Mouse (Mus musculus): Measurements from ENCODE around the gene Erbb2.

GRCm38 (mm10) chr11:98409341-98409822, 2.9 kb upstream of the Erbb2 start:
- TF ChIP-seq CTCF (IDR thresholded peaks at IDR 0.05; ENCODE audit: insufficient read depth, low read depth, low read length): no peak
- TF ChIP-seq POLR2A (IDR thresholded peaks at IDR 0.05; ENCODE audit: insufficient read depth, low read depth, low read length): no peak

All from olfactory bulb, adult 2 months (tissue).